Mouse (Mus musculus) MEL (cell line): ENCODE results near the gene 4930558K02Rik. TPM values are rescaled to one million over a fixed set of nuclear protein-coding genes. Genes with fewer than 3 reads are reported as not detected.

Experiments used
- DNase-seq: peaks from one replicate; pipeline ENCODE4 v3.0.0; 2011; ENCODE audit warnings: low read depth, low spot score
- H3K27ac ChIP-seq: 2 replicates; pipeline ENCODE4 v1.5.1; 2012; ENCODE audit warnings: low read depth, mild to moderate bottlenecking, control low read depth, low read length, moderate library complexity; ENCODE audit not compliant: control insufficient read depth
- H3K27me3 ChIP-seq, 2 experiments: fragments of 150-350 bp in 1 of 2; sonication (generic) in 1 of 2; 2 replicates each; pipeline ENCODE4 v1.6.1; 2012; ENCODE audit warnings: low read length in 2 of 2, mild to moderate bottlenecking in 2 of 2, improper control_type of control experiment in 1 of 2, moderate library complexity in 1 of 2; ENCODE audit not compliant: insufficient read depth in 2 of 2, control insufficient read depth in 1 of 2
- H3K36me3 ChIP-seq, 2 experiments: 2 replicates each; pipeline ENCODE4 v1.6.1; 2012 to 2014; ENCODE audit warnings: low read length in 2 of 2, improper control_type of control experiment in 1 of 2, inconsistent platforms in 1 of 2, mild to moderate bottlenecking in 1 of 2; ENCODE audit not compliant: insufficient read depth in 2 of 2, control insufficient read depth in 1 of 2
- H3K4me1 ChIP-seq, 2 experiments: fragments of 150-350 bp in 1 of 2; sonication (generic) in 1 of 2; 2 replicates each; pipeline ENCODE4 v1.6.1; 2012; ENCODE audit warnings: low read length in 2 of 2, improper control_type of control experiment in 1 of 2, mild to moderate bottlenecking in 1 of 2; ENCODE audit not compliant: insufficient read depth in 2 of 2, control insufficient read depth in 1 of 2
- H3K4me3 ChIP-seq, 2 experiments: fragments of 150-350 bp in 1 of 2; sonication (generic) in 1 of 2; 2 replicates each; pipeline ENCODE4 v1.5.1; 2012; ENCODE audit warnings: low read depth in 2 of 2, low read length in 2 of 2, mild to moderate bottlenecking in 2 of 2, moderate library complexity in 2 of 2, control low read depth in 1 of 2, improper control_type of control experiment in 1 of 2; ENCODE audit not compliant: control insufficient read depth in 1 of 2, insufficient read depth in 1 of 2
- H3K79me2 ChIP-seq: 2 replicates; pipeline ENCODE4 v1.6.1; 2012; ENCODE audit warnings: mild to moderate bottlenecking, low read length, moderate library complexity; ENCODE audit not compliant: control insufficient read depth, poor library complexity, insufficient read depth
- H3K9ac ChIP-seq: 2 replicates; pipeline ENCODE4 v1.6.1; 2012; ENCODE audit warnings: low read depth, mild to moderate bottlenecking, control low read depth, low read length, moderate library complexity; ENCODE audit not compliant: control insufficient read depth, poor library complexity, severe bottlenecking
- H3K9me3 ChIP-seq: fragments of 150-350 bp; sonication (generic); replicated peaks from 2 replicates; pipeline ENCODE4 v1.6.1; 2012; ENCODE audit warnings: mild to moderate bottlenecking, low read length, improper control_type of control experiment, moderate library complexity; ENCODE audit not compliant: insufficient read depth
- BHLHE40 ChIP-seq: IDR thresholded peaks from 2 replicates; pipeline ENCODE4 v1.6.1; 2012; ENCODE audit warnings: low read depth, mild to moderate bottlenecking, inconsistent platforms, low read length, improper control_type of control experiment, borderline replicate concordance
- CHD1 ChIP-seq: IDR thresholded peaks from 2 replicates; pipeline ENCODE4 v1.6.1; 2012; ENCODE audit warnings: low read depth, mild to moderate bottlenecking, inconsistent platforms, low read length, improper control_type of control experiment
- CHD2 ChIP-seq: IDR thresholded peaks from 2 replicates; pipeline ENCODE4 v1.6.1; 2011; ENCODE audit warnings: low read length, improper control_type of control experiment
- CTCF ChIP-seq, 3 experiments: IDR thresholded peaks in 2 of 3; conservative IDR thresholded peaks in 1 of 3; 2 replicates each; pipeline ENCODE4 v1.5.1; 2011 to 2012; ENCODE audit warnings: low read length in 3 of 3, low read depth in 2 of 3, mild to moderate bottlenecking in 2 of 3, improper control_type of control experiment in 1 of 3, inconsistent platforms in 1 of 3, mixed read lengths in 1 of 3, moderate library complexity in 1 of 3; ENCODE audit not compliant: control insufficient read depth in 1 of 3, insufficient read depth in 1 of 3, poor library complexity in 1 of 3, severe bottlenecking in 1 of 3
- E2F4 ChIP-seq: IDR thresholded peaks from 2 replicates; pipeline ENCODE4 v1.6.1; 2011; ENCODE audit warnings: low read depth, low read length, improper control_type of control experiment, borderline replicate concordance
- ETS1 ChIP-seq: IDR thresholded peaks from 2 replicates; pipeline ENCODE4 v1.6.1; 2012; ENCODE audit warnings: low read depth, mild to moderate bottlenecking, inconsistent platforms, low read length, improper control_type of control experiment, moderate library complexity
- GABPA ChIP-seq: IDR thresholded peaks from 2 replicates; pipeline ENCODE4 v1.6.1; 2012; ENCODE audit warnings: low read depth, mild to moderate bottlenecking, inconsistent platforms, low read length, improper control_type of control experiment, moderate library complexity
- GATA1 ChIP-seq: IDR thresholded peaks from 2 replicates; pipeline ENCODE4 v1.6.1; 2011; ENCODE audit warnings: low read depth, low read length, improper control_type of control experiment
- HCFC1 ChIP-seq: IDR thresholded peaks from 2 replicates; pipeline ENCODE4 v1.6.1; 2012; ENCODE audit warnings: low read depth, mild to moderate bottlenecking, inconsistent platforms, low read length, improper control_type of control experiment, moderate library complexity
- JUND ChIP-seq: IDR thresholded peaks from 2 replicates; pipeline ENCODE4 v1.6.1; 2011; ENCODE audit warnings: low read depth, mild to moderate bottlenecking, improper control_type of control experiment, low read length
- MAFK ChIP-seq: IDR thresholded peaks from 2 replicates; pipeline ENCODE4 v1.6.1; 2011; ENCODE audit warnings: low read depth, mild to moderate bottlenecking, low read length, improper control_type of control experiment, borderline replicate concordance
- MAX ChIP-seq: IDR thresholded peaks from 2 replicates; pipeline ENCODE4 v1.6.1; 2011; ENCODE audit warnings: low read length, improper control_type of control experiment
- MAZ ChIP-seq: IDR thresholded peaks from 2 replicates; pipeline ENCODE4 v1.6.1; 2012; ENCODE audit warnings: low read depth, mild to moderate bottlenecking, inconsistent platforms, low read length, improper control_type of control experiment
- MEF2A ChIP-seq: IDR thresholded peaks from 2 replicates; pipeline ENCODE4 v1.6.1; 2014; ENCODE audit warnings: low read depth, mild to moderate bottlenecking, inconsistent platforms, low read length, improper control_type of control experiment; ENCODE audit not compliant: poor library complexity, insufficient replicate concordance, severe bottlenecking; ENCODE audit errors: extremely low read depth
- MXI1 ChIP-seq: IDR thresholded peaks from 2 replicates; pipeline ENCODE4 v1.6.1; 2011; ENCODE audit warnings: mild to moderate bottlenecking, low read depth, low read length, improper control_type of control experiment
- MYB ChIP-seq: IDR thresholded peaks from 2 replicates; pipeline ENCODE4 v1.6.1; 2011; ENCODE audit warnings: mild to moderate bottlenecking, low read depth, low read length, improper control_type of control experiment
- MYC ChIP-seq: IDR thresholded peaks from 2 replicates; pipeline ENCODE4 v1.6.1; 2011; ENCODE audit warnings: low read depth, mild to moderate bottlenecking, low read length, improper control_type of control experiment, moderate library complexity
- NRF1 ChIP-seq: IDR thresholded peaks from 2 replicates; pipeline ENCODE4 v1.6.1; 2014; ENCODE audit warnings: low read depth, mild to moderate bottlenecking, inconsistent platforms, low read length, improper control_type of control experiment, moderate library complexity; ENCODE audit not compliant: poor library complexity, insufficient read depth, severe bottlenecking
- POLR2A ChIP-seq, 2 experiments: IDR thresholded peaks; 2 replicates each; pipeline ENCODE4 v1.6.1; 2011 to 2012; ENCODE audit warnings: low read length in 2 of 2, mild to moderate bottlenecking in 2 of 2, control low read depth in 1 of 2, improper control_type of control experiment in 1 of 2, low read depth in 1 of 2, moderate library complexity in 1 of 2; ENCODE audit not compliant: control insufficient read depth in 1 of 2, insufficient read depth in 1 of 2, poor library complexity in 1 of 2
- POLR2AphosphoS2 ChIP-seq: IDR thresholded peaks from 2 replicates; pipeline ENCODE4 v1.6.1; 2011; ENCODE audit warnings: low read length, improper control_type of control experiment
- POLR2AphosphoS5 ChIP-seq: IDR thresholded peaks from 2 replicates; pipeline ENCODE4 v1.6.1; 2012; ENCODE audit warnings: low read depth, borderline replicate concordance, mild to moderate bottlenecking, inconsistent platforms, low read length, moderate library complexity, mixed read lengths
- RAD21 ChIP-seq: IDR thresholded peaks from 2 replicates; pipeline ENCODE4 v1.6.1; 2011; ENCODE audit warnings: mild to moderate bottlenecking, low read depth, low read length, improper control_type of control experiment
- SIN3A ChIP-seq: IDR thresholded peaks from 2 replicates; pipeline ENCODE4 v1.6.1; 2012; ENCODE audit warnings: low read length, improper control_type of control experiment, inconsistent platforms
- SMC3 ChIP-seq: IDR thresholded peaks from 2 replicates; pipeline ENCODE4 v1.6.1; 2011; ENCODE audit warnings: low read depth, low read length, improper control_type of control experiment
- TAL1 ChIP-seq: IDR thresholded peaks from 2 replicates; pipeline ENCODE4 v1.6.1; 2012; ENCODE audit warnings: mild to moderate bottlenecking, inconsistent platforms, low read length, moderate library complexity, mixed read lengths
- UBTF ChIP-seq: IDR thresholded peaks from 2 replicates; pipeline ENCODE4 v1.6.1; 2012; ENCODE audit warnings: low read depth, mild to moderate bottlenecking, inconsistent platforms, low read length, improper control_type of control experiment, moderate library complexity, borderline replicate concordance; ENCODE audit not compliant: insufficient read depth
- USF2 ChIP-seq, 2 experiments: IDR thresholded peaks; 2 replicates each; pipeline ENCODE4 v1.6.1; 2011 to 2012; ENCODE audit warnings: improper control_type of control experiment in 2 of 2, low read length in 2 of 2, borderline replicate concordance in 1 of 2, inconsistent platforms in 1 of 2, low read depth in 1 of 2, mild to moderate bottlenecking in 1 of 2; ENCODE audit not compliant: insufficient read depth in 1 of 2
- ZNF384 ChIP-seq: IDR thresholded peaks from 2 replicates; pipeline ENCODE4 v1.6.1; 2012; ENCODE audit warnings: low read depth, mild to moderate bottlenecking, inconsistent platforms, low read length, improper control_type of control experiment
- polyA plus RNA-seq, 2 experiments: library from polyadenylated mRNA; stranded (reverse) in 1 of 2; unstranded in 1 of 2; fragments of >175 nt in 1 of 2; fragments of >200 nt in 1 of 2; gene quantifications; 2 replicates each; pipeline versions ENCODE4 v1.2.1 to v1.2.4; 2012; ENCODE audit warnings: low replicate concordance in 2 of 2, low read depth in 1 of 2; ENCODE audit not compliant: insufficient read length in 2 of 2, insufficient read depth in 1 of 2, missing spikeins in 1 of 2
- total RNA-seq: library from RNA; depleted of rRNA; stranded (reverse); fragments of 300-350 nt; gene quantifications from 2 replicates; pipeline ENCODE4 v1.2.3, GENCODE M21; 2012

4930558K02Rik gene
- total and polyA plus RNA-seq, 3 experiments, result not detected

DNA sequence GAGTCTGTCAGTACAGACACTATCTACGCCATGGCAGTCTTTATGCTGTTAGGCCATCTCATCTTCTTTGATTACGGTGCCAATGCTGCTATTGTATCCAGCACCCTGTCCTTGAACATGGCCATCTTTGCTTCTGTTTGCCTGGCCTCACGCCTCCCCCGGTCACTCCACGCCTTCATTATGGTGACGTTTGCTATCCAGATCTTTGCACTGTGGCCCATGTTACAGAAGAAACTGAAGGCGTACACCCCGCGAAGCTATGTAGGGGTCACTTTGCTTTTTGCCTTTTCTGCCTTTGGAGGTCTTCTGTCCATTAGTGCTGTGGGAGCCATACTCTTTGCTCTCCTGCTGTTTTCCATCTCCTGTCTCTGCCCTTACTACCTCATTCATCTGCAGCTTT, 8.6 kb downstream of the 4930558K02Rik start:
- Histone ChIP-seq H3K36me3 (peaks cover 0 to 15% of the 10 kb centered on the region in 2 experiments; a peak in 2 of 4 replicates), H3K4me3 (no peak overlapping the region), H3K27ac (no peak overlapping the region), H3K9me3 (no peaks in the 10 kb centered on the region), H3K4me1 (peaks cover 0 to 3% of the 10 kb centered on the region in 2 experiments; a peak in 1 of 4 replicates), H3K79me2 (peaks cover 2% of the 10 kb centered on the region; the same call in 1 of the 2 replicates), H3K9ac (no peak overlapping the region), H3K27me3 (no peaks in the 10 kb centered on the region)
- DNase-seq, result no peak
- TF ChIP-seq ETS1 (no peak), CHD1 (no peak), E2F4 (no peak), MXI1 (no peak), MAZ (no peak), ZNF384 (no peak), GABPA (no peak), MAFK (no peak), RAD21 (no peak), MYB (no peak), SMC3 (no peak), MYC (no peak), BHLHE40 (no peak), TAL1 (no peak)

DNA sequence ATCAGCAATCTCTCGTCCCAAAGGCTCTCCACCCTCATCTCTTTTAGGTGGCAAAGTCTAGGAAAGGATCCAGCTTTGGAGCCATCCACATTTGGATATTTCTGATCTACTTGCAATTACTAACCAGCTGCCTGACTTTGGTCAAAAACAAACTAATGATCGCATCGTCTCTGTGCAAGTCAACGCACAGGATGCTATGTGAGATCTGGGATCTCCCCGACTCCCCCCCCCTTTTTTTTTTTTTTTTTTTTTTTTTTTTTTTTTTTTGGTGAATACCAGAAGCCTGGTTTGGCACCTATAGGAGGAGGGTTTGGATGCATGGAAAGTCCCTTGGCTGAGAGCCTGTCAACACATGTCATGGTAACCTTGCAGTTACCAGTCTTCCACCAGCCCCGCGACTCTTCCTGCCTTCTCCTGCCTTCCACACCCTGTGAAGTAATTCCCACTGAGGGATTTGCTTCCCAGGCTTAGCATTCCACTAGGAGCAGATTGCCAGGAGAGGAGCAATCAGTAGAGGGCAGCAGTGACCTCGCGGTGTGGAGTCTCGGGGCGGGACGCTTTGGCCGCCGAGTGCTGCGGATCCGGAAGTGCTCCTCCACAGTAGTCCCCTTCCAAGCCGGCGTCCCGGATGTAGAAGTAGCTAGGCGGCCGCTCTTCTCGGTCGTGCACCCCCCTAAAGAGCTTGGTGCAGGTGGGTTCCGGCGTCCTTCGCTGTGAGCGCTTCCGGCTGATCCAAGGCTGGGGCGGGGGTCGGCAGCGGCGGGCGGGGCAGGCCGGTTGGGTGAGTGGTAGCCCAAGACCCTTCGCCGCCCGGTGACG, 10.6 kb downstream of the 4930558K02Rik start, which contains the start of gene Pigc:
Pigc (plus strand) TSS at position 598 of the 819 bp plus-strand sequence.
- Histone ChIP-seq H3K9me3 (no peaks in the 10 kb centered on the region), H3K27ac (peak within 1 kb of the TSS; percentile 55), H3K4me3 (peak within 1 kb of the TSS; percentile 80 to 94), H3K27me3 (0 out of 4 replicates have a peak, but pooled peaks cover 0 to 2% of the 10 kb centered on the region in 2 experiments), H3K4me1 (peaks cover 0 to 3% of the 10 kb centered on the region in 2 experiments; a peak in 1 of 4 replicates), H3K36me3 (peaks cover 0 to 11% of the 10 kb centered on the region in 2 experiments; a peak in 2 of 4 replicates), H3K9ac (peak within 1 kb of the TSS; percentile 84), H3K79me2 (peaks cover 2% of the 10 kb centered on the region; the same call in 1 of the 2 replicates)
- peak; percentile 95 for DNase-seq
- TF ChIP-seq SMC3 (peak; percentile 18; the same call in 1 of the 2 replicates), UBTF (0 out of 2 replicates have a peak, but pooled peaks have one; percentile 61), MAX (peak; percentile 43; the same call in 1 of the 2 replicates), JUND (no peak), HCFC1 (peak; percentile 91), ETS1 (no peak), GABPA (no peak; the same call in 1 of the 2 replicates), CHD1 (no peak), MAZ (peak; percentile 78; the same call in 1 of the 2 replicates), E2F4 (0 out of 2 replicates have a peak, but pooled peaks have one; percentile 14), POLR2A (IDR thresholded peaks at IDR 0.05; ENCODE audit: control insufficient read depth in 1 of 2, insufficient read depth in 1 of 2, low read depth in 1 of 2, low read length in 2 of 2, poor library complexity in 1 of 2) (peak; percentile 34 to 78; a peak in 2 of 4 replicates), MEF2A (no peak), POLR2AphosphoS2 (no peak), POLR2AphosphoS5 (no peak), CHD2 (no peak), CTCF (IDR thresholded peaks at IDR 0.05 in 2 of 3, conservative IDR thresholded peaks at IDR 0.05 in 1 of 3; ENCODE audit: control insufficient read depth in 1 of 3, insufficient read depth in 1 of 3, low read depth in 2 of 3, low read length in 3 of 3, poor library complexity in 1 of 3, severe bottlenecking in 1 of 3) (peak in 2 of 3 experiments; percentile 56 to 62; a peak in 5 of 6 replicates), NRF1 (no peak), GATA1 (no peak), SIN3A (peak; percentile 71), ZNF384 (no peak; the same call in 1 of the 2 replicates), USF2 (IDR thresholded peaks at IDR 0.05; ENCODE audit: borderline replicate concordance in 1 of 2, insufficient read depth in 1 of 2, low read depth in 1 of 2, low read length in 2 of 2) (no peak)
